Mouse (Mus musculus): ENCODE data around the gene Tex2. TPM values are rescaled to one million over a fixed set of nuclear protein-coding genes. Genes with fewer than 3 reads are reported as not detected.

The Tex2 gene
- polyA plus RNA-seq, 1 experiment from 2014 or later = 17.1 TPM

- H3K4me1 ChIP-seq (replicated peaks; ENCODE audit: control insufficient read depth, insufficient read depth, low read length) = no peaks in the 10 kb centered on the region
- H3K36me3 ChIP-seq (ENCODE audit: control insufficient read depth, insufficient read depth) = no peaks in the 10 kb centered on the region
- no peaks in the 10 kb centered on the region for H3K27me3 ChIP-seq (replicated peaks; ENCODE audit: control insufficient read depth, insufficient read depth, low read length)
- no peaks in the 10 kb centered on the region for H3K9me3 ChIP-seq (ENCODE audit: control insufficient read depth)
- H3K27ac ChIP-seq (ENCODE audit: low read depth, low read length) = no peak overlapping the region
- no peak for ATAC-seq
- no peak overlapping the region for H3K4me2 ChIP-seq (replicated peaks; ENCODE audit: low read depth)
- no peak overlapping the region for H3K9ac ChIP-seq (ENCODE audit: low read depth, low read length)
- no peak for TF ChIP-seq CTCF (IDR thresholded peaks at IDR 0.05; ENCODE audit: low read depth)
- no peak overlapping the region for H3K4me3 ChIP-seq (ENCODE audit: low read depth, low read length)
- WGBS = 45% methylated on average over 10 of the region's 10 CpGs
Measured at GRCm38 (mm10) chr11:106490057-106490456, 123.2 kb downstream of the Tex2 start.

GRCm38 (mm10) chr11:106489036-106489693, 124.1 kb downstream of the Tex2 start:
- no peak for TF ChIP-seq CTCF (IDR thresholded peaks at IDR 0.05; ENCODE audit: low read depth)
- H3K4me3 ChIP-seq (ENCODE audit: low read depth, low read length) = no peak overlapping the region
- H3K9ac ChIP-seq (ENCODE audit: low read depth, low read length) = no peak overlapping the region
- no peaks in the 10 kb centered on the region for H3K9me3 ChIP-seq (ENCODE audit: control insufficient read depth)
- H3K4me1 ChIP-seq (replicated peaks; ENCODE audit: control insufficient read depth, insufficient read depth, low read length) = no peaks in the 10 kb centered on the region
- ATAC-seq = no peak
- 54% methylated on average over 7 of the region's 7 CpGs for WGBS
- no peak overlapping the region for H3K27ac ChIP-seq (ENCODE audit: low read depth, low read length)
- no peak overlapping the region for H3K4me2 ChIP-seq (replicated peaks; ENCODE audit: low read depth)
- H3K36me3 ChIP-seq (ENCODE audit: control insufficient read depth, insufficient read depth) = no peaks in the 10 kb centered on the region
- H3K27me3 ChIP-seq (replicated peaks; ENCODE audit: control insufficient read depth, insufficient read depth, low read length) = no peaks in the 10 kb centered on the region

GRCm38 (mm10) chr11:106488126-106488561, 125.1 kb downstream of the Tex2 start:
- H3K27me3 ChIP-seq (replicated peaks; ENCODE audit: control insufficient read depth, insufficient read depth, low read length) = no peaks in the 10 kb centered on the region
- peak overlapping the region; percentile 93 for H3K4me3 ChIP-seq (ENCODE audit: low read depth, low read length)
- no peaks in the 10 kb centered on the region for H3K9me3 ChIP-seq (ENCODE audit: control insufficient read depth)
- peak overlapping the region; percentile 83; the same call in 1 of the 2 replicates for H3K9ac ChIP-seq (ENCODE audit: low read depth, low read length)
- 8% methylated on average over 17 of the region's 17 CpGs for WGBS
- H3K27ac ChIP-seq (ENCODE audit: low read depth, low read length) = peak overlapping the region; percentile 75
- H3K4me2 ChIP-seq (replicated peaks; ENCODE audit: low read depth) = peak overlapping the region; percentile 77
- H3K4me1 ChIP-seq (replicated peaks; ENCODE audit: control insufficient read depth, insufficient read depth, low read length) = no peaks in the 10 kb centered on the region
- TF ChIP-seq CTCF (IDR thresholded peaks at IDR 0.05; ENCODE audit: low read depth) = peak; percentile 18; the same call in 1 of the 2 replicates
- no peaks in the 10 kb centered on the region for H3K36me3 ChIP-seq (ENCODE audit: control insufficient read depth, insufficient read depth)
- ATAC-seq = peak; percentile 44

- H3K4me1 ChIP-seq (replicated peaks; ENCODE audit: control insufficient read depth, insufficient read depth, low read length) = no peaks in the 10 kb centered on the region
- H3K9me3 ChIP-seq (ENCODE audit: control insufficient read depth) = no peaks in the 10 kb centered on the region
- peak within 1 kb of the TSS; percentile 77 for H3K4me2 ChIP-seq (replicated peaks; ENCODE audit: low read depth)
- ATAC-seq = peak; percentile 97
- WGBS = 0% methylated on average over 22 of the region's 28 CpGs
- peak within 1 kb of the TSS; percentile 83 for H3K9ac ChIP-seq (ENCODE audit: low read depth, low read length)
- H3K27ac ChIP-seq (ENCODE audit: low read depth, low read length) = peak within 1 kb of the TSS; percentile 95
- no peaks in the 10 kb centered on the region for H3K27me3 ChIP-seq (replicated peaks; ENCODE audit: control insufficient read depth, insufficient read depth, low read length)
- H3K4me3 ChIP-seq (ENCODE audit: low read depth, low read length) = peak within 1 kb of the TSS; percentile 93
- TF ChIP-seq CTCF (IDR thresholded peaks at IDR 0.05; ENCODE audit: low read depth) = no peak
- no peaks in the 10 kb centered on the region for H3K36me3 ChIP-seq (ENCODE audit: control insufficient read depth, insufficient read depth)
Measured at GRCm38 (mm10) chr11:106487733-106488115, 125.5 kb downstream of the Tex2 start, which contains the start of gene Ern1. TSS of gene Ern1 (minus strand) at chr11:106487852.

GRCm38 (mm10) chr11:106486866-106487732, 126.1 kb downstream of the Tex2 start:
- Histone ChIP-seq H3K9me3 (ENCODE audit: control insufficient read depth) (no peaks in the 10 kb centered on the region), H3K4me3 (ENCODE audit: low read depth, low read length) (peak overlapping the region; percentile 93), H3K27ac (ENCODE audit: low read depth, low read length) (peak overlapping the region; percentile 95), H3K9ac (ENCODE audit: low read depth, low read length) (peak overlapping the region; percentile 83), H3K27me3 (replicated peaks; ENCODE audit: control insufficient read depth, insufficient read depth, low read length) (no peaks in the 10 kb centered on the region), H3K4me1 (replicated peaks; ENCODE audit: control insufficient read depth, insufficient read depth, low read length) (no peaks in the 10 kb centered on the region), H3K4me2 (replicated peaks; ENCODE audit: low read depth) (peak overlapping the region; percentile 77), H3K36me3 (ENCODE audit: control insufficient read depth, insufficient read depth) (no peaks in the 10 kb centered on the region)
- TF ChIP-seq CTCF (IDR thresholded peaks at IDR 0.05; ENCODE audit: low read depth) = peak; percentile 28; the same call in 1 of the 2 replicates
- WGBS = under 1% methylated on average over 82 of the region's 86 CpGs
- peak; percentile 79 for ATAC-seq
